Mouse (Mus musculus): ENCODE data around the gene Six1. TPM values are rescaled to one million over a fixed set of nuclear protein-coding genes. Genes with fewer than 3 reads are reported as not detected.
"Not testable (repeated sequence)": the region's sequence is repeated elsewhere in the genome, so short reads cannot be mapped to it uniquely, and the experiment has no call there.

The Six1 gene
- polyA plus RNA-seq (2014; fragmentation: Nextera tagmentation; extraction: Ambion mirVana), result 0.12 and 3.7 TPM in 2 replicates

DNA sequence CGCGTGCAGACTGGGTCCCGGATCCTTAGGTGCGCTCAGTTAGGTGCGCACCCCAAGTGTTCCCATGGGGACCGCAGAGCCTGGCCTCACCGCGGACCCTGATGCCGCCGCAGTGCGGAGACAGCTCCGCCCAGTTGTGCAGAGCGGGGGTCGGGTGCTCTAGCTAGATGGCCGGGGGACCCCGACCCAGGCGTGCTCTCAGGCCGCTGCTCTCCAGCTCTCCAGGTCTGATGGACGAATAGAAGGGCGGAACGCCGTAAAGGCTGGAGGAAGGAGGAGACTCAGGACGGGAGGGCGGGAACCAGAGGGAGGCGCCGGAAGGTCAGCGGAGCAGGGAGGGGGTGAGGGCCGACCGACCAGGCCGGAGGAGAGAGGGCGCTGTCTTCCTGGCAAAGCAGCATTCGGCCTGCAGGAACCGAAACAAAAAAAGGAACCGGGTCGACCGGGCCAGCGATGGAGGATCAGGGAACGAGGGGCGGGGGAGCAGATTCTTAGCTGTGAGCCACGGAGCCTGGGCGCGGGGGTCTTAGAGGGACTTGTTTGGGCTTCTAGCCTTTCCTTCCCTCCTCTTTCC, at the start of gene Six1:
Gene Six1 (minus strand): TSS at position 220 of the 574 bp plus-strand sequence.
- H3K36me3 ChIP-seq (ENCODE audit: control insufficient read depth, insufficient read depth, low read length), result no peaks in the 10 kb centered on the region
- H3K4me3 ChIP-seq (ENCODE audit: low read depth, low read length), result peak within 1 kb of the TSS; percentile 28
- H3K27me3 ChIP-seq (ENCODE audit: control insufficient read depth, insufficient read depth, low read length), result peaks cover 46% of the 10 kb centered on the region
- under 1% methylated on average over 42 of the region's 42 CpGs for WGBS
- peak; percentile 61; the same call in 1 of the 2 replicates for ATAC-seq (ENCODE audit: low read depth)
- H3K4me1 ChIP-seq (ENCODE audit: control insufficient read depth, insufficient read depth, low read length), result 0 out of 2 replicates have a peak, but pooled peaks cover 3% of the 10 kb centered on the region
- H3K9ac ChIP-seq (replicated peaks; ENCODE audit: low read depth, low read length), result peak within 1 kb of the TSS; percentile 21; the same call in 1 of the 2 replicates
- peak within 1 kb of the TSS; percentile 46 for H3K4me2 ChIP-seq (ENCODE audit: low read depth, low read length)
- H3K9me3 ChIP-seq (ENCODE audit: control insufficient read depth, low read length), result no peaks in the 10 kb centered on the region
- no peak within 1 kb of the TSS; the same call in 1 of the 2 replicates for H3K27ac ChIP-seq (ENCODE audit: low read depth, low read length)

DNA sequence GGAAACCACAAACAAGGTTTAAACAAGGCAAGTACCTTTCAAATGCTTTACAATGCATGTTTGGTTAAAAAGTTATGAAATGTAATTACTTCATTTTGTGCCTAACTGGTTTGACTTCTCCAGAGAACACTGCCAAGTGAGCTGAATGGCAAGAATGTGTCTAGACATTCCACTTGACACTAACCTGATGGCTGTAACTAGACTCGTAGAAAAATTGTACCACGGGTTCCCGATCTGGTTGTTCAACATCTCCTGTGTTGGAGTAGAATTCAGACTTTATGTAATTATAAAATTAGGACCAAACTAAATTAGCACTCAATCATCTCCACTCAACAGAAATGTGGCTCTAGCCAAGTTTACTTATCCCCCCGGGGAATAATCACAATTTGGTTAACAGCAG, 44.9 kb upstream of the Six1 start:
- H3K4me1 ChIP-seq (ENCODE audit: control insufficient read depth, insufficient read depth, low read length), result no peaks in the 10 kb centered on the region
- H3K36me3 ChIP-seq (ENCODE audit: control insufficient read depth, insufficient read depth, low read length), result 0 out of 2 replicates have a peak, but pooled peaks cover 6% of the 10 kb centered on the region
- no peaks in the 10 kb centered on the region for H3K27me3 ChIP-seq (ENCODE audit: control insufficient read depth, insufficient read depth, low read length)
- H3K4me3 ChIP-seq (ENCODE audit: low read depth, low read length), result no peak overlapping the region
- no peaks in the 10 kb centered on the region for H3K9me3 ChIP-seq (ENCODE audit: control insufficient read depth, low read length)
- H3K4me2 ChIP-seq (ENCODE audit: low read depth, low read length), result no peak overlapping the region
- H3K9ac ChIP-seq (replicated peaks; ENCODE audit: low read depth, low read length), result no peak overlapping the region
- no peak overlapping the region for H3K27ac ChIP-seq (ENCODE audit: low read depth, low read length)
- 92% methylated on average over 4 of the region's 4 CpGs for WGBS
- no peak for ATAC-seq (ENCODE audit: low read depth)

DNA sequence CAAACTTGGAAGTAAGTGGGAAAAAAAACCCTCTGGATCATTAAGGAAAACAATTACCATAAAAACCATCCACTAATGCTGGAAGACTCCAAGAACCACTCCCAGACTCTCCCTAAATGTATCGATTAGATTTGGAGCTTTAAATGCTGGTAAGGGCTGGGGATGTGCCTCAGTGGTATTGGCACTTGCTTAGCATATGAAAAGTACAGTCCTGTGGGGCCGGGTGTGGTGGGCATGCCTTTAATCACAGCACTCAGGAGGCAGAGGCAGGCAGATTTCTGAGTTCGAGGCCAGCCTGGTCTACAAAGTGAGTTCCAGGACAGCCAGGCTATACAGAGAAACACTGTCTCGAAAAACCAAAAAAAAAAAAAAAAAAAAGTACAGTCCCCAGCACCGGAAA, 42.5 kb upstream of the Six1 start:
- H3K36me3 ChIP-seq (ENCODE audit: control insufficient read depth, insufficient read depth, low read length); H3K4me3 ChIP-seq (ENCODE audit: low read depth, low read length); H3K9ac ChIP-seq (replicated peaks; ENCODE audit: low read depth, low read length); ATAC-seq (ENCODE audit: low read depth); H3K9me3 ChIP-seq (ENCODE audit: control insufficient read depth, low read length); H3K4me1 ChIP-seq (ENCODE audit: control insufficient read depth, insufficient read depth, low read length); H3K4me2 ChIP-seq (ENCODE audit: low read depth, low read length); H3K27me3 ChIP-seq (ENCODE audit: control insufficient read depth, insufficient read depth, low read length); H3K27ac ChIP-seq (ENCODE audit: low read depth, low read length): not testable (repeated sequence)
- 90% methylated on average over 5 of the region's 5 CpGs for WGBS

DNA sequence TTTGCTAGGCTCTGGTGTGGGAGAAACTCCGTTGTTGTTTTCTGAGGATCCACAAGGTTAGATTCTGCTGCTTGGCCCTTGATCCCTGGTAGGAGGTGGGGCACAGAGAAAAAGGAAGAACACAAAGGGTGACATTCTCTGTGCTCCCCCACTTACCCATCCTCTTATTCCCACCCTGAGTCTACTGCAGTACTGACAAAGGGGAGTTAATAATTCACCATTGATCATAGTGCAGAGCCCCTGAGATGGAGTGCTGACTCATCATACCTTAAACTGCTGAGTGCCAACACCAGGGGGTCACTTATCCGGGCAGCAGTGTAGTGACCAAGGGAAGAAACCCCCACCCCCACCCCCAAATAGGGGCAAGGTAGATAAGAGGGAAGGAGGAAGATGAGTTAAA, 40.9 kb upstream of the Six1 start:
- Histone ChIP-seq H3K27ac (ENCODE audit: low read depth, low read length) (no peak overlapping the region), H3K27me3 (ENCODE audit: control insufficient read depth, insufficient read depth, low read length) (no peaks in the 10 kb centered on the region), H3K4me2 (ENCODE audit: low read depth, low read length) (no peak overlapping the region), H3K9me3 (ENCODE audit: control insufficient read depth, low read length) (no peaks in the 10 kb centered on the region), H3K4me1 (ENCODE audit: control insufficient read depth, insufficient read depth, low read length) (no peaks in the 10 kb centered on the region), H3K9ac (replicated peaks; ENCODE audit: low read depth, low read length) (no peak overlapping the region), H3K4me3 (ENCODE audit: low read depth, low read length) (no peak overlapping the region), H3K36me3 (ENCODE audit: control insufficient read depth, insufficient read depth, low read length) (no peaks in the 10 kb centered on the region)
- ATAC-seq (ENCODE audit: low read depth), result no peak
- 28% methylated on average over 2 of the region's 2 CpGs for WGBS

DNA sequence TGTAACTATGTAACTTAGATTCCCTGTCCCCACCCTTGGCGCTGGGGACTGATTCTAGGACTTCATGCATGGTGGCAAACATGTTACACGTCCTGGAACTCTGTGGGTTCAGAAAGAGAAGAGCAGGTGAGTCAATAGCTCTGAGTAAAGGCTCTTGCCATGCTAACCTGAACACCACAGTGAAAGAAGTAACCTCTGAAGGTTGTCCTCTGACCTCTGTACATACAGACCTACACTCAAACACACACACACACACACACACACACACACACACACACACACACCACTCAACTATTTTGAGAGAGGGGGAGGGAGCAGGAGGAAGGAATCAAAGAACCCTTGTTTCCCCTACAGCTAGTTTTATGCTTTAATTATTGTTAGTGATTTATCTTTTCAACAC, 40.5 kb upstream of the Six1 start:
- Histone ChIP-seq H3K27me3 (ENCODE audit: control insufficient read depth, insufficient read depth, low read length) (no peaks in the 10 kb centered on the region), H3K36me3 (ENCODE audit: control insufficient read depth, insufficient read depth, low read length) (no peaks in the 10 kb centered on the region), H3K4me3 (ENCODE audit: low read depth, low read length) (no peak overlapping the region), H3K4me2 (ENCODE audit: low read depth, low read length) (no peak overlapping the region), H3K4me1 (ENCODE audit: control insufficient read depth, insufficient read depth, low read length) (no peaks in the 10 kb centered on the region), H3K27ac (ENCODE audit: low read depth, low read length) (no peak overlapping the region), H3K9me3 (ENCODE audit: control insufficient read depth, low read length) (no peaks in the 10 kb centered on the region), H3K9ac (replicated peaks; ENCODE audit: low read depth, low read length) (no peak overlapping the region)
- WGBS, result 77% methylated on average over 2 of the region's 2 CpGs
- no peak for ATAC-seq (ENCODE audit: low read depth)

DNA sequence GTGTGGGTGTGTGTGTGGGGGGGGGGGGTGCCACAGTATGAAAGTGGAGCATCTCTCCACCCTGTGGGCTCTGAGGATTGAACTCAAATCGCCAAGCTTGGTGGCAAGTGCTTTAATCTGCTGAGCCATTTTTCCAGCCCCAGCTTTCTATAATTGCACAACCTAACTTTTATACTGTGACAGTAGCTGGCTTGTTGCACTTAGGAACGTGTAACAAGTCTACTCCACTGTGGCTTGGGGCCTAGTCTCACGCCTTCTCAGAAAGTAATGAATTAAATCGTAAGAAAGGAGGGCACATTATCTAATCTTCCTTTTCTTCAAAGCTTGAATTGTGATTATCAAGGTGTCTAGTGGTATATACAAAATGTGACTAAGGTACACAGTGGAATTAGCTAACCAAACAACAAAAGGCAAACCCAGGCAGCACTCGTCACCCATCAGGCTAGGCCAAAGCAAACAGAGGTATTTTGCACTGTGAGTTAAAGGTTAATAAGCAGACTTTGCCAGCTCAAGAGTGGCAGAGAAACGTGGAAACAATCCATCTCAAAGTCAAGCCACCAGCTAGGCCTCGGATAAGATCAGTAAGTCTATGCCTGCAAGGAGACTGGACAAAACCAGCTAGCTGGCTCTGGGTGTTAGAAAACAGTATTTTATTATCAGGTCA, 37.1 kb upstream of the Six1 start:
- H3K9ac ChIP-seq (replicated peaks; ENCODE audit: low read depth, low read length), result no peak overlapping the region
- H3K4me3 ChIP-seq (ENCODE audit: low read depth, low read length), result no peak overlapping the region
- H3K4me1 ChIP-seq (ENCODE audit: control insufficient read depth, insufficient read depth, low read length), result no peaks in the 10 kb centered on the region
- no peak for ATAC-seq (ENCODE audit: low read depth)
- H3K9me3 ChIP-seq (ENCODE audit: control insufficient read depth, low read length), result no peaks in the 10 kb centered on the region
- H3K27me3 ChIP-seq (ENCODE audit: control insufficient read depth, insufficient read depth, low read length), result no peaks in the 10 kb centered on the region
- H3K36me3 ChIP-seq (ENCODE audit: control insufficient read depth, insufficient read depth, low read length), result no peaks in the 10 kb centered on the region
- no peak overlapping the region for H3K4me2 ChIP-seq (ENCODE audit: low read depth, low read length)
- H3K27ac ChIP-seq (ENCODE audit: low read depth, low read length), result no peak overlapping the region
- 84% methylated on average over 7 of the region's 7 CpGs for WGBS

DNA sequence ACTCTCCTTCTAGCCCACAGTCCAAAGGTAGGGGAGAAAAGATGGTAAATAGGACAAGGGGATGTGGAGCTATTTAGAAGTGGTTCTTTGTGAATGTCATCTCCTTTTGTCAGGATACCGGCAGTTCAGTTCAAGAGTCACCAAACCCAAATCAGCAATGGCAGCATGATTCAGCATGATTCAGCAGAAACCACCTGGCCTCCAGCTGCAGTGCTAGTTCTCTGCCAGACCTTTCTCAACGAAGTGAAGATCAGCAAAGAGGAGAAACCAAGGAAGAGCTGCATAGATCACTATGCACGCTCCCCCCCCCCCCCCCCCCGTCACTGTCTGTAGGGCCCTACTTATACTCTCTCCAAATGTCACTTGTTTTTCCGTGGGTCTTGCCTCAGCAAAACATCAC, 35.2 kb upstream of the Six1 start:
- no peak overlapping the region for H3K27ac ChIP-seq (ENCODE audit: low read depth, low read length)
- H3K4me2 ChIP-seq (ENCODE audit: low read depth, low read length), result no peak overlapping the region
- no peak overlapping the region for H3K9ac ChIP-seq (replicated peaks; ENCODE audit: low read depth, low read length)
- ATAC-seq (ENCODE audit: low read depth), result no peak
- H3K27me3 ChIP-seq (ENCODE audit: control insufficient read depth, insufficient read depth, low read length), result no peaks in the 10 kb centered on the region
- 63% methylated on average over 5 of the region's 5 CpGs for WGBS
- H3K9me3 ChIP-seq (ENCODE audit: control insufficient read depth, low read length), result no peaks in the 10 kb centered on the region
- no peaks in the 10 kb centered on the region for H3K36me3 ChIP-seq (ENCODE audit: control insufficient read depth, insufficient read depth, low read length)
- H3K4me1 ChIP-seq (ENCODE audit: control insufficient read depth, insufficient read depth, low read length), result no peaks in the 10 kb centered on the region
- no peak overlapping the region for H3K4me3 ChIP-seq (ENCODE audit: low read depth, low read length)

DNA sequence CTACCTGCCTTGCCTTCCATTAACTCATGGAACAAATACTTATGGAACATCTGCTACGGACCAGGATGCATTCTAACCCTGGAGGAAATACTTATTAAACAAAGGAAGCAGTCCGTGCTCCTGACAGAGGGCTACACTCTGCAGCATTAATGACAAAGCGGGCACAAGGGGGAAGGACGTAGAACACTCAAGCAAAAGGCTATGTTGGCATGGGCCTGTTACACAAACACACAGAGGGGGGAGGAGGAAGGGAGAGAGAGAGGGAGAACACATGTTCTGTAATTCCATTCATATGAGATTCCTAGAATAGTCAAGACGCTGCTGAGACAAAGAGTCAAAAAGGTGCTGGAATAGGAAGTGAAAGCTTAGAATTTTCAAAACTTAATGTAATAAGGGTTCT, 34.8 kb upstream of the Six1 start:
- 80% methylated on average over 5 of the region's 5 CpGs for WGBS
- no peak overlapping the region for H3K4me3 ChIP-seq (ENCODE audit: low read depth, low read length)
- no peaks in the 10 kb centered on the region for H3K36me3 ChIP-seq (ENCODE audit: control insufficient read depth, insufficient read depth, low read length)
- no peaks in the 10 kb centered on the region for H3K4me1 ChIP-seq (ENCODE audit: control insufficient read depth, insufficient read depth, low read length)
- H3K9me3 ChIP-seq (ENCODE audit: control insufficient read depth, low read length), result no peaks in the 10 kb centered on the region
- no peak overlapping the region for H3K27ac ChIP-seq (ENCODE audit: low read depth, low read length)
- ATAC-seq (ENCODE audit: low read depth), result no peak
- no peak overlapping the region for H3K4me2 ChIP-seq (ENCODE audit: low read depth, low read length)
- H3K9ac ChIP-seq (replicated peaks; ENCODE audit: low read depth, low read length), result no peak overlapping the region
- no peaks in the 10 kb centered on the region for H3K27me3 ChIP-seq (ENCODE audit: control insufficient read depth, insufficient read depth, low read length)

DNA sequence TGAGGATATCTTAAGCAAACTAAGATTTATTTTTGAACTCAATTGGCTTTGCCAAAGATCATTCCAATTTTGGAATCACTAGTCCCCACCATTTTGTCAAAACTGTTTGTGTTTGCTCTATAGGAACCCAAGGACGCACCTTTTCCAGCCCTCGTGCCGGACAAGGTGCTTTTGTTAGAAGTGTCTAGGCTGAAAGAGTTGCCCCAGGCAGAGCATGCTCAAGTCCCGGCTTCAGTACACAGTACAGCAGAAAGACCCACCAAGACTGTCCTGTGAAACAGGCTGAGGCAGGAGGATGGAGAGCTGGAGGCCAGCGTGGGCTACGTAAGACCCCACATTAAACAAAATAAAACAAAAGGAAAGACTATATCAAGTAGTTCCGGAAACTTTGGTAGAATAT, 33.4 kb upstream of the Six1 start:
- Histone ChIP-seq H3K27ac (ENCODE audit: low read depth, low read length) (no peak overlapping the region), H3K27me3 (ENCODE audit: control insufficient read depth, insufficient read depth, low read length) (no peaks in the 10 kb centered on the region), H3K4me2 (ENCODE audit: low read depth, low read length) (no peak overlapping the region), H3K4me1 (ENCODE audit: control insufficient read depth, insufficient read depth, low read length) (no peaks in the 10 kb centered on the region), H3K9me3 (ENCODE audit: control insufficient read depth, low read length) (no peaks in the 10 kb centered on the region), H3K9ac (replicated peaks; ENCODE audit: low read depth, low read length) (no peak overlapping the region), H3K36me3 (ENCODE audit: control insufficient read depth, insufficient read depth, low read length) (no peaks in the 10 kb centered on the region), H3K4me3 (ENCODE audit: low read depth, low read length) (no peak overlapping the region)
- no peak for ATAC-seq (ENCODE audit: low read depth)
- WGBS, result 95% methylated on average over 7 of the region's 7 CpGs

Measured in neural tube, embryonic 14.5 days (tissue).